Mouse (Mus musculus) MEL (cell line): Measurements from ENCODE around the gene Slc8a1.

ENCODE experiments used
- CTCF ChIP-seq, 3 experiments: IDR thresholded peaks in 2 of 3; conservative IDR thresholded peaks in 1 of 3; 2 replicates each; pipeline ENCODE4 v1.5.1; 2011 to 2012; ENCODE audit warnings: low read length in 3 of 3, low read depth in 2 of 3, mild to moderate bottlenecking in 2 of 3, improper control_type of control experiment in 1 of 3, inconsistent platforms in 1 of 3, mixed read lengths in 1 of 3, moderate library complexity in 1 of 3; ENCODE audit not compliant: control insufficient read depth in 1 of 3, insufficient read depth in 1 of 3, poor library complexity in 1 of 3, severe bottlenecking in 1 of 3
- EP300 ChIP-seq, 2 experiments: IDR thresholded peaks; 2 replicates each; pipeline ENCODE4 v1.6.1; 2011; ENCODE audit warnings: improper control_type of control experiment in 2 of 2, low read length in 2 of 2, low read depth in 1 of 2, mild to moderate bottlenecking in 1 of 2
- ETS1 ChIP-seq: IDR thresholded peaks from 2 replicates; pipeline ENCODE4 v1.6.1; 2012; ENCODE audit warnings: low read depth, mild to moderate bottlenecking, inconsistent platforms, low read length, improper control_type of control experiment, moderate library complexity
- GATA1 ChIP-seq: IDR thresholded peaks from 2 replicates; pipeline ENCODE4 v1.6.1; 2011; ENCODE audit warnings: low read depth, low read length, improper control_type of control experiment
- KAT2A ChIP-seq: conservative IDR thresholded peaks from 2 replicates; pipeline ENCODE4 v1.6.1; 2012; ENCODE audit warnings: low read depth, low read length, improper control_type of control experiment, inconsistent platforms
- MAFK ChIP-seq: IDR thresholded peaks from 2 replicates; pipeline ENCODE4 v1.6.1; 2011; ENCODE audit warnings: low read depth, mild to moderate bottlenecking, low read length, improper control_type of control experiment, borderline replicate concordance
- MAX ChIP-seq: IDR thresholded peaks from 2 replicates; pipeline ENCODE4 v1.6.1; 2011; ENCODE audit warnings: low read length, improper control_type of control experiment
- MEF2A ChIP-seq: IDR thresholded peaks from 2 replicates; pipeline ENCODE4 v1.6.1; 2014; ENCODE audit warnings: low read depth, mild to moderate bottlenecking, inconsistent platforms, low read length, improper control_type of control experiment; ENCODE audit not compliant: poor library complexity, insufficient replicate concordance, severe bottlenecking; ENCODE audit errors: extremely low read depth
- MXI1 ChIP-seq: IDR thresholded peaks from 2 replicates; pipeline ENCODE4 v1.6.1; 2011; ENCODE audit warnings: mild to moderate bottlenecking, low read depth, low read length, improper control_type of control experiment
- POLR2A ChIP-seq, 2 experiments: IDR thresholded peaks; 2 replicates each; pipeline ENCODE4 v1.6.1; 2011 to 2012; ENCODE audit warnings: low read length in 2 of 2, mild to moderate bottlenecking in 2 of 2, control low read depth in 1 of 2, improper control_type of control experiment in 1 of 2, low read depth in 1 of 2, moderate library complexity in 1 of 2; ENCODE audit not compliant: control insufficient read depth in 1 of 2, insufficient read depth in 1 of 2, poor library complexity in 1 of 2
- TCF12 ChIP-seq: IDR thresholded peaks from 2 replicates; pipeline ENCODE4 v1.6.1; 2014; ENCODE audit warnings: low read depth, mild to moderate bottlenecking, inconsistent platforms, low read length, improper control_type of control experiment, moderate library complexity

DNA sequence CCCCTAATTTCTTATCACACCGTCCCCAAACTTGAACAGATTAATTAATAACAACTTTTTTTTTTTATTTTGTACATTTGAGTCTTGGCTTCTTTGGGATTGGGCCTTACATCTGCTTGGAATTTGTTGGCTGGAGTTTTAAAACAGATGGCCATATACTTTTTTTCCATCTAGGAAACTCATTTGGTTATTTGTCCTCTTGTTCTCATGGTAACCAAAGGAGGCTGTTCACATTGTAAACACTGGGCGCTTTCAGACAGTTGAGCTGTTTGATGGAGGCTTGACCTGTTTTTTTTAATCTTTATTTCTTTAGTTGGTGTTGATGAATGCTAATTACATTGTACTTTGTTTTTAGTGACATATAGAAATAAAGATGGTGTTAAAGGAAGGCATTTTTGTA lies 369.1 kb downstream of the Slc8a1 start:
- TF ChIP-seq POLR2A (IDR thresholded peaks at IDR 0.05; ENCODE audit: control insufficient read depth in 1 of 2, insufficient read depth in 1 of 2, low read depth in 1 of 2, low read length in 2 of 2, poor library complexity in 1 of 2): no peak
- TF ChIP-seq CTCF (IDR thresholded peaks at IDR 0.05 in 2 of 3, conservative IDR thresholded peaks at IDR 0.05 in 1 of 3; ENCODE audit: control insufficient read depth in 1 of 3, insufficient read depth in 1 of 3, low read depth in 2 of 3, low read length in 3 of 3, poor library complexity in 1 of 3, severe bottlenecking in 1 of 3): no peak
- no peak for TF ChIP-seq MAFK
- TF ChIP-seq KAT2A: no peak
- no peak for TF ChIP-seq MEF2A
- TF ChIP-seq ETS1: no peak
- TF ChIP-seq TCF12: no peak
- no peak for TF ChIP-seq MXI1
- no peak for TF ChIP-seq GATA1
- TF ChIP-seq MAX: no peak
- no peak for TF ChIP-seq EP300 (IDR thresholded peaks at IDR 0.05; ENCODE audit: low read depth in 1 of 2, low read length in 2 of 2)
